In genomic region chr7:96212224-96212591, GRCm38 (mm10) we compare ENCODE assay signal across 9 mouse cellular contexts. TPM values are rescaled to one million over a fixed set of nuclear protein-coding genes. Genes with fewer than 3 reads are reported as not detected.
DNase-seq lines count a peak whose midpoint lies in the region; ATAC-seq and TF ChIP-seq lines count a peak whose summit lies in the region.
"Had no signal": no experiment of that assay in that cellular context is flagged by ENCODE, and none has a peak within 500 bp of the region (broad histone marks: within the 10 kb centered on the region; RNA-seq: fewer than 3 reads in every experiment).

No protein-coding gene starts in this region.

- H3K4me1 ChIP-seq in heart, embryonic 16.5 days (ENCODE audit: control insufficient read depth, insufficient read depth, low read length), result peaks cover 15% of the 10 kb centered on the region
- H3K4me1 ChIP-seq in cortical plate, adult 2 months (ENCODE audit: control insufficient read depth, insufficient read depth, low read length), result peaks cover 3% of the 10 kb centered on the region
- H3K4me1 ChIP-seq in hindbrain, embryonic 12.5 days, result peaks cover 20% of the 10 kb centered on the region
- H3K4me1 ChIP-seq in midbrain, embryonic 12.5 days, result peaks cover 42% of the 10 kb centered on the region

- H3K4me3 ChIP-seq in heart, embryonic 16.5 days (ENCODE audit: low read length), result peak overlapping the region; percentile 75
- H3K4me3 ChIP-seq in cortical plate, adult 2 months (ENCODE audit: insufficient read depth, low read length), result peak overlapping the region; percentile 80
- H3K4me3 ChIP-seq in hindbrain, embryonic 12.5 days, result peak overlapping the region; percentile 73
- peak overlapping the region; percentile 78 for H3K4me3 ChIP-seq in midbrain, embryonic 12.5 days

- peak overlapping the region; percentile 82 for H3K9ac ChIP-seq in heart, embryonic 16.5 days (ENCODE audit: low read length)
- H3K9ac ChIP-seq in hindbrain, embryonic 12.5 days, result peak overlapping the region; percentile 89
- H3K9ac ChIP-seq in midbrain, embryonic 12.5 days (replicated peaks), result peak overlapping the region; percentile 92

- H3K27me3 ChIP-seq in heart, embryonic 16.5 days (ENCODE audit: control insufficient read depth, insufficient read depth, low read length), result peaks cover 41% of the 10 kb centered on the region
- peaks cover 17% of the 10 kb centered on the region for H3K27me3 ChIP-seq in hindbrain, embryonic 12.5 days
- H3K27me3 ChIP-seq in midbrain, embryonic 12.5 days, result peaks cover 33% of the 10 kb centered on the region
- H3K27me3 ChIP-seq: CH12.LX had no signal

- no peak for ATAC-seq in heart, embryonic 16.5 days (replicated peaks; ENCODE audit: extremely low read depth, insufficient read depth, low FRiP score)
- no peak for ATAC-seq in hindbrain, embryonic 12.5 days (ENCODE audit: low FRiP score)
- no peak for ATAC-seq in midbrain, embryonic 12.5 days (ENCODE audit: low FRiP score, low read depth)

- TF ChIP-seq POLR2A in cortical plate, adult 2 months (IDR thresholded peaks at IDR 0.05; ENCODE audit: extremely low read depth, insufficient read depth, low read length), result no peak

- no peak for DNase-seq in heart, adult 9 months (ENCODE audit: low spot score in 2 of 2)
- no peak for DNase-seq in frontal cortex, adult 2 months (ENCODE audit: extremely low spot score in 1 of 2, low spot score in 1 of 2)
- DNase-seq in adrenal gland, adult (ENCODE audit: inconsistent age in 2 of 2, low spot score in 1 of 2), result no peak
- no peak for DNase-seq in urinary bladder, postnatal 4 days (ENCODE audit: low spot score in 2 of 2)

- peak overlapping the region; percentile 80 for H3K4me2 ChIP-seq in heart, embryonic 16.5 days (ENCODE audit: low read depth, low read length)
- peak overlapping the region; percentile 92 for H3K4me2 ChIP-seq in hindbrain, embryonic 12.5 days (replicated peaks)
- H3K4me2 ChIP-seq in midbrain, embryonic 12.5 days (replicated peaks), result peak overlapping the region; percentile 93

- H3K36me3 ChIP-seq in heart, embryonic 16.5 days (ENCODE audit: control insufficient read depth, insufficient read depth), result no peaks in the 10 kb centered on the region
- no peaks in the 10 kb centered on the region for H3K36me3 ChIP-seq in hindbrain, embryonic 12.5 days
- H3K36me3 ChIP-seq in midbrain, embryonic 12.5 days, result no peaks in the 10 kb centered on the region

- no peak overlapping the region for H3K27ac ChIP-seq in heart, embryonic 16.5 days (ENCODE audit: low read length)
- H3K27ac ChIP-seq in cortical plate, adult 2 months (ENCODE audit: insufficient read depth, low read length), result peak overlapping the region; percentile 94
- H3K27ac ChIP-seq in hindbrain, embryonic 12.5 days, result 0 out of 2 replicates have a peak overlapping the region, but pooled peaks have one; percentile 79
- peak overlapping the region; percentile 75 for H3K27ac ChIP-seq in midbrain, embryonic 12.5 days (replicated peaks)

- no peak for TF ChIP-seq CTCF in cortical plate, adult 2 months (IDR thresholded peaks at IDR 0.05; ENCODE audit: extremely low read depth, insufficient read depth, low read length)

- H3K9me3 ChIP-seq in heart, embryonic 16.5 days (replicated peaks; ENCODE audit: control insufficient read depth, low read length), result no peaks in the 10 kb centered on the region
- no peaks in the 10 kb centered on the region for H3K9me3 ChIP-seq in hindbrain, embryonic 12.5 days (replicated peaks)
- H3K9me3 ChIP-seq in midbrain, embryonic 12.5 days, result no peaks in the 10 kb centered on the region

- WGBS in heart, embryonic 16.5 days, result 2% methylated on average over 9 of the region's 9 CpGs
- under 1% methylated on average over 9 of the region's 9 CpGs for WGBS in hindbrain, embryonic 12.5 days
- WGBS in midbrain, embryonic 12.5 days, result 1% methylated on average over 9 of the region's 9 CpGs

RNA-seq across cellular contexts. Expression of gene Tenm4, which starts 41.2 kb away (rescaled TPM):
- polyA plus RNA-seq in heart, embryonic 16.5 days (2015; fragmentation: Nextera tagmentation; extraction: Ambion mirVana), result 7.2 and 9.1 TPM in 2 replicates
- polyA plus RNA-seq in cortical plate, adult 2 months (2012; rRNA removed), result 28.9 and 30.2 TPM in 2 replicates
- polyA plus RNA-seq in hindbrain, embryonic 12.5 days (2016; fragmentation: Nextera tagmentation; extraction: Ambion mirVana), result 38.5 and 43.1 TPM in 2 replicates
- polyA plus RNA-seq in midbrain, embryonic 12.5 days (2016; fragmentation: Nextera tagmentation; extraction: Ambion mirVana), result 39.2 and 41.3 TPM in 2 replicates
- 29.8 and 31.4 TPM in 2 replicates for polyA plus RNA-seq in frontal cortex, adult 2 months (2012; rRNA removed)
